Mouse (Mus musculus) stomach, postnatal 0 days (tissue): ENCODE measurements at regions not wholly inside any gene's neighbourhood (a gene's known extent, or its start where the extent isn't known, plus 50 kb on each side); places are given as distances from the start of the nearest gene placed in this dataset.

ENCODE experiments used
- ATAC-seq: fragments of 200-750 bp; cut with Nextera tagmentation; 2 replicates; pipeline ENCODE4 v1.8.0; 2017; ENCODE audit not compliant: low FRiP score, low TSS enrichment
- DNase-seq: peaks from one replicate; pipeline ENCODE4 v3.0.0-alpha.2; 2016; ENCODE audit warnings: low spot score
- H3K27ac ChIP-seq: fragments of 300-500 bp; sonication (generic); replicated peaks from 2 replicates; pipeline ENCODE4 v1.5.1; 2014; ENCODE audit warnings: mild to moderate bottlenecking, control low read depth
- H3K27me3 ChIP-seq: fragments of 300-500 bp; sonication (generic); 2 replicates; pipeline ENCODE4 v1.6.1; 2014; ENCODE audit warnings: low read length; ENCODE audit not compliant: control insufficient read depth, insufficient read depth
- H3K36me3 ChIP-seq: fragments of 300-500 bp; sonication (generic); 2 replicates; pipeline ENCODE4 v1.6.1; 2014; ENCODE audit warnings: low read length, mixed read lengths; ENCODE audit not compliant: control insufficient read depth, insufficient read depth
- H3K4me1 ChIP-seq: fragments of 300-500 bp; sonication (generic); replicated peaks from 2 replicates; pipeline ENCODE4 v1.6.1; 2014; ENCODE audit warnings: antibody characterized with exemption; ENCODE audit not compliant: control insufficient read depth, insufficient read depth
- H3K4me2 ChIP-seq: fragments of 300-500 bp; sonication (generic); replicated peaks from 2 replicates; pipeline ENCODE4 v1.6.1; 2014; ENCODE audit warnings: low read depth, mild to moderate bottlenecking, control low read depth, moderate library complexity
- H3K4me3 ChIP-seq: fragments of 300-500 bp; sonication (generic); 2 replicates; pipeline ENCODE4 v1.5.1; 2014; ENCODE audit warnings: low read depth, low read length, control low read depth
- H3K9ac ChIP-seq: fragments of 300-500 bp; sonication (generic); 2 replicates; pipeline ENCODE4 v1.6.1; 2014; ENCODE audit warnings: mild to moderate bottlenecking, low read length, control low read depth, mixed read lengths
- H3K9me3 ChIP-seq: fragments of 300-500 bp; sonication (generic); 2 replicates; pipeline ENCODE4 v1.6.1; 2016; ENCODE audit warnings: low read length; ENCODE audit not compliant: control insufficient read depth
- CTCF ChIP-seq: IDR thresholded peaks from 2 replicates; pipeline ENCODE4 v1.5.1; 2016; ENCODE audit warnings: antibody characterized with exemption, low read depth, mild to moderate bottlenecking, moderate library complexity
- EP300 ChIP-seq: optimal IDR thresholded peaks from 2 replicates; pipeline ENCODE3; 2016; ENCODE audit warnings: antibody characterized with exemption
- WGBS: fragments of 180-500 bp; shearing (Covaris S2); extraction: QIAGEN DNeasy Blood & Tissue Kit; methylation state at CpG from one replicate; pipeline ENCODE4 v1.1.7; 2014; 5-methylcytosine and 5-hydroxymethylcytosine counted together

GRCm38 (mm10) chr17:85785625-85786294 lies 97.7 kb upstream of the Six2 start:
- TF ChIP-seq EP300 (no peak), CTCF (no peak)
- WGBS, result 52% methylated on average over 13 of the region's 13 CpGs
- DNase-seq, result no peak

GRCm38 (mm10) chr17:85780477-85780876 lies 92.4 kb upstream of the Six2 start:
- Histone ChIP-seq H3K9ac (no peak overlapping the region), H3K4me1 (no peaks in the 10 kb centered on the region), H3K9me3 (0 out of 2 replicates have a peak, but pooled peaks cover 2% of the 10 kb centered on the region), H3K36me3 (no peaks in the 10 kb centered on the region), H3K27me3 (no peaks in the 10 kb centered on the region), H3K27ac (no peak overlapping the region), H3K4me3 (no peak overlapping the region), H3K4me2 (no peak overlapping the region)
- no peak for DNase-seq
- WGBS, result 77% methylated on average over 10 of the region's 10 CpGs
- TF ChIP-seq CTCF, result no peak
- no peak for TF ChIP-seq EP300
- ATAC-seq, result no peak

More at GRCm38 (mm10) chr17:85785625-85786294, 97.7 kb upstream of the Six2 start:
- no peaks in the 10 kb centered on the region for H3K4me1 ChIP-seq
- ATAC-seq, result no peak
- H3K27ac ChIP-seq, result no peak overlapping the region
- H3K4me3 ChIP-seq, result no peak overlapping the region
- H3K9ac ChIP-seq, result no peak overlapping the region
- H3K4me2 ChIP-seq, result no peak overlapping the region
- no peaks in the 10 kb centered on the region for H3K27me3 ChIP-seq
- H3K36me3 ChIP-seq, result no peaks in the 10 kb centered on the region
- H3K9me3 ChIP-seq, result 0 out of 2 replicates have a peak, but pooled peaks cover 2% of the 10 kb centered on the region

DNA sequence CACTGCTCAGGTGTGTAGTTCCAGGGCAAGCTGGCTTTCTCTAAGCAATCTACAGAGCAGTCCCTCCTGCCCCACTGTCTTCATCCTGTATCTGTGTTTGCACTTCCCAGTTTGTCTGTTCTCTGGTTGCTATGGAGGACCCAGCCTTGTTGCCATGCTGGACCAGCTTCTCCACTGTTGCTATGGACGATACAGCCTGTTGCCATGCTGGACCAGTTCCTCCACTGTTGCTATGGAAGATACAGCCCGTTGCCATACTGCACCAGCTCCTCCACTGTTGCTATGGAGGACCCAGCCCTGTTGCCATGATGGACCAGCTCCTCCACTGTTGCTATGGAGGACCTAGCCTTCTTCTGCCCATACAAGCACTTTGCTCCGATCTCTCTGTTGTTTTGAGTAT lies 88.8 kb upstream of the Six2 start:
- TF ChIP-seq EP300 (no peak), CTCF (no peak)

GRCm38 (mm10) chr17:85768341-85768740 lies 80.3 kb upstream of the Six2 start:
- Histone ChIP-seq H3K36me3 (no peaks in the 10 kb centered on the region), H3K4me1 (no peaks in the 10 kb centered on the region), H3K9ac (no peak overlapping the region), H3K27me3 (no peaks in the 10 kb centered on the region), H3K27ac (no peak overlapping the region), H3K4me2 (no peak overlapping the region), H3K4me3 (no peak overlapping the region), H3K9me3 (no peaks in the 10 kb centered on the region)
- 77% methylated on average over 10 of the region's 10 CpGs for WGBS
- TF ChIP-seq CTCF, result no peak
- TF ChIP-seq EP300, result no peak
- no peak for DNase-seq
- no peak for ATAC-seq

More for the DNA sequence above, 88.8 kb upstream of the Six2 start:
- Histone ChIP-seq H3K9ac (no peak overlapping the region), H3K36me3 (no peaks in the 10 kb centered on the region), H3K27ac (no peak overlapping the region), H3K9me3 (no peaks in the 10 kb centered on the region), H3K27me3 (no peaks in the 10 kb centered on the region), H3K4me3 (no peak overlapping the region), H3K4me2 (no peak overlapping the region), H3K4me1 (no peaks in the 10 kb centered on the region)
- WGBS, result 73% methylated on average over 3 of the region's 3 CpGs
- DNase-seq (no peak), ATAC-seq (no peak)

DNA sequence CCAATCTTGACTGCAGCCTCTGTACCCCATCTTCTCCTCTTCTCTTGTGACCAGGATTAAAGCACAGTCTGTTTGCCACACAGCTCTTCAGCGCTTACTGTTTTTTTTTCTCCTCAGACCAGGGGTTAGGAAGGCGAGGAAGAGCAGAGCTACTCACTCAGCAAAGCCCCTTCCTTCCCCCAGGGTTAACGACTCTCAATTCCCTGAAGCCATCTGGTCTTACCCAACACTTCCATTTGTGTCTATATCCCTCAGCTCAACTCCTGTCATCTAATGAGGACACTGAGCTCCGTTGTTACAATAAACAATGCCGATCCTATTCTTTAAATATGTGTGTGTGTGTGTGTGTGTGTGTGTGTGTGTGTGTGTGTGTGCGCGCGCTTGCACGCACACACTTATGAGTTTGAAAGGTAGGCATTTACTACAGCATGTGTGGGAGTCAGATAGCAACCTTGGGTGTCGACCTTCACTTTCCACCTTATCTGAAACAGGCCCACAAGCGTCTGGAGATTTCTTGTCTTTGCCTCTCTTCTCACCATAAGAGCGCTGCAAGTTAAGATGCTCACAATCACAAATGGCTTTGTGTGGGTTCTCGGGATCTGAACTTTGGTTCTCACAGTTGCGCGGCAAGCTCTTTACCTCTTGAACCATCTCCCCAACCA lies 79.3 kb upstream of the Six2 start:
- no peaks in the 10 kb centered on the region for H3K4me1 ChIP-seq
- no peaks in the 10 kb centered on the region for H3K27me3 ChIP-seq
- TF ChIP-seq CTCF (no peak), EP300 (no peak)
- H3K9ac ChIP-seq, result no peak overlapping the region
- no peak for ATAC-seq
- H3K4me2 ChIP-seq, result no peak overlapping the region
- no peak overlapping the region for H3K27ac ChIP-seq
- WGBS, result 80% methylated on average over 15 of the region's 15 CpGs
- no peak for DNase-seq
- no peaks in the 10 kb centered on the region for H3K9me3 ChIP-seq
- H3K36me3 ChIP-seq, result no peaks in the 10 kb centered on the region
- no peak overlapping the region for H3K4me3 ChIP-seq

DNA sequence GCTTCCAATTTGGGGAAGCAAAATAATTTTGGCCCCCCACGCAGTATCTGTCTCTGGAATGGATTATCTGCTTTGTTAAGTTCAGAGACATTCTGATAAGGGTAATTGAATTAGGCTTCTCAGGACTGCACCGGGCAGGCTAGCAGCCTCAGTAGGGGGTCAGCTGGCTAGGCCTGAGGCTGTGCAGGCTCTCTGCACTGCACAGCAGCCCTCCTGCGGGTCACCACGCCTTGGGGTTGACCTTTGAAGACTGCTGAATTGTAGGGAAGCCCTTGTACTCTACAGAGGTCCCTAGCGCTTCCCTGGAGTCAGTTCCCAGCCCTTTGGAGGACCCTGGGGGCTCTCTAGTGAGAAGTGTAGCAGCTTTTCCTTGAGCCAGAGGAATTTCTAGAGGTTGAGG lies 78.5 kb upstream of the Six2 start:
- H3K27ac ChIP-seq, result no peak overlapping the region
- no peaks in the 10 kb centered on the region for H3K4me1 ChIP-seq
- no peak for ATAC-seq
- no peaks in the 10 kb centered on the region for H3K27me3 ChIP-seq
- no peaks in the 10 kb centered on the region for H3K9me3 ChIP-seq
- H3K9ac ChIP-seq, result no peak overlapping the region
- no peak overlapping the region for H3K4me3 ChIP-seq
- TF ChIP-seq EP300, result no peak
- TF ChIP-seq CTCF, result no peak
- WGBS, result 23% methylated on average over 5 of the region's 5 CpGs
- no peaks in the 10 kb centered on the region for H3K36me3 ChIP-seq
- H3K4me2 ChIP-seq, result no peak overlapping the region
- DNase-seq, result no peak
